Mouse (Mus musculus) heart, embryonic 16.5 days (tissue): ENCODE data around the gene Pole2. TPM values are rescaled to one million over a fixed set of nuclear protein-coding genes. Genes with fewer than 3 reads are reported as not detected.
"Not testable (repeated sequence)": the region's sequence is repeated elsewhere in the genome, so short reads cannot be mapped to it uniquely, and the experiment has no call there.

Experiments
- ATAC-seq: fragments of 200-750 bp; cut with Nextera tagmentation; replicated peaks from 2 replicates; pipeline ENCODE4 v1.8.0; 2017; ENCODE audit warnings: moderate number of reproducible peaks; ENCODE audit not compliant: insufficient read depth, low FRiP score; ENCODE audit errors: extremely low read depth
- H3K27ac ChIP-seq: fragments of 300-500 bp; sonication (generic); 2 replicates; pipeline ENCODE4 v1.5.1; 2014; ENCODE audit warnings: mild to moderate bottlenecking, low read length, control low read depth, moderate library complexity
- H3K27me3 ChIP-seq: fragments of 300-500 bp; sonication (generic); 2 replicates; pipeline ENCODE4 v1.6.1; 2014; ENCODE audit warnings: low read length, mixed read lengths; ENCODE audit not compliant: control insufficient read depth, insufficient read depth
- H3K36me3 ChIP-seq: fragments of 300-500 bp; sonication (generic); 2 replicates; pipeline ENCODE4 v1.6.1; 2014; ENCODE audit not compliant: control insufficient read depth, insufficient read depth
- H3K4me1 ChIP-seq: fragments of 300-500 bp; sonication (generic); 2 replicates; pipeline ENCODE4 v1.6.1; 2014; ENCODE audit warnings: low read length, mixed read lengths; ENCODE audit not compliant: control insufficient read depth, insufficient read depth
- H3K4me2 ChIP-seq: fragments of 300-500 bp; sonication (generic); 2 replicates; pipeline ENCODE4 v1.6.1; 2014; ENCODE audit warnings: low read depth, mild to moderate bottlenecking, control low read depth, low read length
- H3K4me3 ChIP-seq: fragments of 300-500 bp; sonication (generic); 2 replicates; pipeline ENCODE4 v1.5.1; 2014; ENCODE audit warnings: mild to moderate bottlenecking, control low read depth, low read length
- H3K9ac ChIP-seq: fragments of 300-500 bp; sonication (generic); 2 replicates; pipeline ENCODE4 v1.6.1; 2014; ENCODE audit warnings: low read length, control low read depth
- H3K9me3 ChIP-seq: fragments of 300-500 bp; sonication (generic); replicated peaks from 2 replicates; pipeline ENCODE4 v1.6.1; 2016; ENCODE audit warnings: low read length; ENCODE audit not compliant: control insufficient read depth
- WGBS: fragments of 180-500 bp; shearing (Covaris S2); extraction: QIAGEN DNeasy Blood & Tissue Kit; methylation state at CpG from one replicate; pipeline ENCODE4 v1.1.7; 2014; 5-methylcytosine and 5-hydroxymethylcytosine counted together
- polyA plus RNA-seq: library from polyadenylated mRNA; unstranded; fragments of >200 nt; fragmentation: Nextera tagmentation; extraction: Ambion mirVana; gene quantifications from 2 replicates; pipeline ENCODE4 v1.2.1, GENCODE M21; 2015

The Pole2 gene
- polyA plus RNA-seq, 1 experiment from 2014 or later: 15.0 TPM

GRCm38 (mm10) chr12:69175975-69176374, 52.0 kb downstream of the Pole2 start:
- Histone ChIP-seq H3K4me2 (no peak overlapping the region), H3K36me3 (peaks cover 22% of the 10 kb centered on the region), H3K27ac (no peak overlapping the region), H3K9ac (no peak overlapping the region), H3K4me3 (no peak overlapping the region), H3K4me1 (no peaks in the 10 kb centered on the region), H3K9me3 (no peaks in the 10 kb centered on the region), H3K27me3 (no peaks in the 10 kb centered on the region)
- WGBS: 89% methylated on average over 3 of the region's 3 CpGs
- ATAC-seq: no peak

DNA sequence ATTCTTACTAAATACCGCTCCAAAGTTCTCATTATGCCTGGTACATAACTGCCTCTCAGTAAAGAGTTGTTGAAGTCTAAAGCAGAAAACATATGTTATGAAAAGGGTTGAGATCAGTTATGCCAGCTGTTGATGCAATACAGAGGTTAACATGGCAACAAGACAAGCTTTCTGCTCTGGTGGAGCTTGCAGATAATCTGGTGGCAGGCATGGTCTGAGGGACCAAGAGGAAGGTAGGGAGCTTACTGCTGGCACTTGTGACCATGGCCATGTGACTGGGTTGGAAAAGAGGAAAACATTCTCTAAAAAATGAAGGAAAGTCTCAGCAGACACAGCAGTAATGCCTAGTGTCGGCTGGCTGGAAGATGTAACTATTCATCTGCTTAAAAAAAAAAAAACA, 56.7 kb downstream of the Pole2 start:
- ATAC-seq: no peak
- no peak overlapping the region for H3K9ac ChIP-seq
- H3K27ac ChIP-seq: no peak overlapping the region
- no peaks in the 10 kb centered on the region for H3K9me3 ChIP-seq
- H3K4me2 ChIP-seq: no peak overlapping the region
- WGBS: 89% methylated on average over 2 of the region's 2 CpGs
- H3K4me3 ChIP-seq: no peak overlapping the region
- H3K27me3 ChIP-seq: no peaks in the 10 kb centered on the region
- H3K4me1 ChIP-seq: peaks cover 14% of the 10 kb centered on the region
- peaks cover 19% of the 10 kb centered on the region for H3K36me3 ChIP-seq

GRCm38 (mm10) chr12:69168461-69169106, 59.4 kb downstream of the Pole2 start, which contains the start of gene Lrr1:
Lrr1 (plus strand) TSS chr12:69168814.
- Histone ChIP-seq H3K4me3 (peak within 1 kb of the TSS; percentile 62), H3K27me3 (no peaks in the 10 kb centered on the region), H3K4me1 (peaks cover 14% of the 10 kb centered on the region), H3K4me2 (peak within 1 kb of the TSS; percentile 72), H3K36me3 (peaks cover 8% of the 10 kb centered on the region), H3K9ac (peak within 1 kb of the TSS; percentile 73), H3K27ac (peak within 1 kb of the TSS; percentile 62), H3K9me3 (no peaks in the 10 kb centered on the region)
- WGBS: under 1% methylated on average over 40 of the region's 40 CpGs
- peak; percentile 90 for ATAC-seq

DNA sequence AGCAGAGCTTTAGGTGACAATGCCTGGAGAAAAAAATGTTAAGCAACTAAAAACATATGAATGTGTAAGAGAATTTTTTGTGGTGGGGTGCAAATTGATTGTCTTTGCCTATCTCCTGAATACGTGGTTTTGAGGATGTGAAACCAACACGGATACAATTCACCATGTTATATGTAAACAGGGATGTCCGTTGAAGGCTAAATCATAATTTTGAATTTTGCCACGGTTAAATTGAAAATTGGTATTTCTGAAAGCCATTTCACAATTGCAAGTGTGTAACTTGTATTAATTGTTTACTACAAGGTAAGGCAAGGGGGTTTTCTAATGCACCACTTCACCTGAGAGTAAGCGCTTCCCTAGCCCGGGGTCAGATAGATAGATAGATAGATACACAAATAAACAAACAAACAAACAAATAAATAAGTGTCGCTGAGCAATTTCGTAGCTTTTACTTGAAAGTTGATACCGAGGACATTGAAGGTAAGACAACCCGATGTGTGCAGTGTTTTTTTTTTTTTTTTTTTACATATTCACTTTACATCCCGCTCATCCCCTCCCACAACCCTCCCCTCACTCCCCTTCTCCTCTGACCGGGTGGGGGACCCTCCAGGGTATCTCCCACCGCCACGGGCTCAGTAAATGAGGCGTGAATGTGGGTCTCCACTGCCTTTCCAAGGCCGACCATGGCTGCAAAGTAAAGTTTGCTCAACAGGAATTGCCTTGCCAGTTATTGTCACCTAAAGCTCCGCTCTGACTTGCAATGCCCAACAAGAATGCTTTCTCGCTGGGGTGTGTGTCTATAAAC, 60.1 kb downstream of the Pole2 start:
- peak overlapping the region; percentile 72 for H3K4me2 ChIP-seq
- H3K27me3 ChIP-seq: no peaks in the 10 kb centered on the region
- WGBS: 8% methylated on average over 18 of the region's 18 CpGs
- H3K27ac ChIP-seq: peak overlapping the region; percentile 62
- H3K9ac ChIP-seq: peak overlapping the region; percentile 73
- peaks cover 14% of the 10 kb centered on the region for H3K4me1 ChIP-seq
- peak; percentile 33 for ATAC-seq
- H3K4me3 ChIP-seq: peak overlapping the region; percentile 62
- 0 out of 2 replicates have a peak, but pooled peaks cover 4% of the 10 kb centered on the region for H3K36me3 ChIP-seq
- H3K9me3 ChIP-seq: no peaks in the 10 kb centered on the region

- not testable (repeated sequence) for H3K9ac ChIP-seq, H3K27ac ChIP-seq, ATAC-seq, H3K9me3 ChIP-seq, H3K27me3 ChIP-seq, H3K4me3 ChIP-seq, H3K36me3 ChIP-seq, H3K4me2 ChIP-seq
- peaks cover 14% of the 10 kb centered on the region for H3K4me1 ChIP-seq
- WGBS: 73% methylated on average over 8 of the region's 8 CpGs
These were observed 61.0 kb downstream of the Pole2 start for GRCm38 (mm10) chr12:69166861-69167581.

GRCm38 (mm10) chr12:69164904-69165303, 63.1 kb downstream of the Pole2 start:
- Histone ChIP-seq H3K27ac (no peak overlapping the region), H3K9me3 (no peaks in the 10 kb centered on the region), H3K4me2 (no peak overlapping the region), H3K9ac (no peak overlapping the region), H3K4me1 (peaks cover 12% of the 10 kb centered on the region), H3K4me3 (no peak overlapping the region), H3K36me3 (no peaks in the 10 kb centered on the region), H3K27me3 (no peaks in the 10 kb centered on the region)
- ATAC-seq: no peak
- WGBS: 55% methylated on average over 3 of the region's 3 CpGs

DNA sequence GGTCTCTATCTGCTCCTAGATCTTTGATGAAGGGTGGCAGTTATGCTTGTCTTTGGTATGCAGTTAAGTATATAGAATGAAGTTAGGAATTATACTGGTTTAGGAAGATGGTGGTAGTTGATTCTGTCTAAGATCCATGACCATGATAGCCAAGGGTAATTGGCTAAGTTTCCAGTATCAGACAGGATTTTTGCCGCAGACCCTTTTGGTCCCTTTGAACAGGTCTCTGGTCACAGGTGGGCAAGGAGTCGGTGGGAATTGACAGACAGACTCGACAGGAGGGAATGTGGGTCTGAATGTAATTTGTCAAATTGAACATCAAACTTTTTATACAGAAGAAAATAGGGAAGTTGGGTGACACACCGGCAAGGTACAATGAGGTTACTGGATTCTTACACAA, 64.4 kb downstream of the Pole2 start:
- not testable (repeated sequence) for H3K27ac ChIP-seq, ATAC-seq, H3K27me3 ChIP-seq, H3K4me2 ChIP-seq, H3K9ac ChIP-seq, H3K4me1 ChIP-seq, H3K4me3 ChIP-seq, H3K9me3 ChIP-seq, H3K36me3 ChIP-seq
- WGBS: 81% methylated on average over 4 of the region's 4 CpGs

DNA sequence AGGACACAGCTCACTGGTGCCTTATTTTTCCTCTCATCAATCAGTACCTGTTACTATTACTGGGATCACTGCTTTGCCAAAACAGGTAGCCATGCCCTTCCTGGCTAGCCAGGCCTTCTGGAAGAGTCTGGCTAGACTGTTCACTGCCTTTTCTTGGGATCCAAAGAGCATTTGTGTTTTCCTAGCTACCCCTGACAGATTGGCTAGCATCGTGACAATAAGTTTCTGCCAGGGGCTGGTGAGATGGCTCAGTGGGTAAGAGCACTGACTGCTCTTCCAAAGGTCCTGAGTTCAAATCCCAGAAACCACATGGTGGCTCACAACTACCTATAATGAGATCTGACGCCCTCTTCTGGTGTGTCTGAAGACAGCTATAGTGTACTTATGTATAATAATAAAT, 67.3 kb downstream of the Pole2 start:
- not testable (repeated sequence) for H3K9ac ChIP-seq, H3K4me3 ChIP-seq, H3K4me2 ChIP-seq, H3K9me3 ChIP-seq, H3K4me1 ChIP-seq, ATAC-seq, H3K27ac ChIP-seq, H3K27me3 ChIP-seq
- WGBS: 90% methylated on average over 2 of the region's 2 CpGs
- peaks cover 16% of the 10 kb centered on the region for H3K36me3 ChIP-seq

DNA sequence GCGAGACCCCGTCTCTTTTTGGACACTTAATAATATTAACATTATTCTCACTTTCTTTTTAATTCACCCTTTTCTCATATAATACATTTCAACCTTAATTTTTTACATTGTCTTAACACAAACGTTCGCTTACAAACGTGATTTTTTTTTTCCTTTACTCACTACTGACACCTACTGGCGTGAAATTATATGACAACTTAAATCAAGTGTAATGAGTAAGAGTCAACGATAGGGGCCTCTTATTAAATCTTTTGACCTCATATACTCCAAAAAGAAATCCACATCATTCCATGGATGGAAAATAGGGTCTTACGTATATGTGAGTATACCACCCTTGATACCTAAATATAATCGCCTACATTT, 68.4 kb downstream of the Pole2 start:
- 4% methylated on average over 9 of the region's 9 CpGs for WGBS
- no peak for ATAC-seq
- H3K4me1 ChIP-seq: peaks cover 7% of the 10 kb centered on the region
- peak overlapping the region; percentile 37; the same call in 1 of the 2 replicates for H3K27ac ChIP-seq
- no peak overlapping the region for H3K9ac ChIP-seq
- H3K4me2 ChIP-seq: peak overlapping the region; percentile 39; the same call in 1 of the 2 replicates
- H3K4me3 ChIP-seq: peak overlapping the region; percentile 35
- peaks cover 16% of the 10 kb centered on the region for H3K36me3 ChIP-seq
- H3K27me3 ChIP-seq: no peaks in the 10 kb centered on the region
- H3K9me3 ChIP-seq: no peaks in the 10 kb centered on the region
